Mouse (Mus musculus) skeletal muscle tissue, adult 2 months (tissue): ENCODE results near the gene Ahnak2.

Experiments
- DNase-seq: peaks from one replicate; pipeline ENCODE4 v3.0.0-alpha.2; 2012; ENCODE audit warnings: low read depth, low spot score

Ahnak2 gene

DNA sequence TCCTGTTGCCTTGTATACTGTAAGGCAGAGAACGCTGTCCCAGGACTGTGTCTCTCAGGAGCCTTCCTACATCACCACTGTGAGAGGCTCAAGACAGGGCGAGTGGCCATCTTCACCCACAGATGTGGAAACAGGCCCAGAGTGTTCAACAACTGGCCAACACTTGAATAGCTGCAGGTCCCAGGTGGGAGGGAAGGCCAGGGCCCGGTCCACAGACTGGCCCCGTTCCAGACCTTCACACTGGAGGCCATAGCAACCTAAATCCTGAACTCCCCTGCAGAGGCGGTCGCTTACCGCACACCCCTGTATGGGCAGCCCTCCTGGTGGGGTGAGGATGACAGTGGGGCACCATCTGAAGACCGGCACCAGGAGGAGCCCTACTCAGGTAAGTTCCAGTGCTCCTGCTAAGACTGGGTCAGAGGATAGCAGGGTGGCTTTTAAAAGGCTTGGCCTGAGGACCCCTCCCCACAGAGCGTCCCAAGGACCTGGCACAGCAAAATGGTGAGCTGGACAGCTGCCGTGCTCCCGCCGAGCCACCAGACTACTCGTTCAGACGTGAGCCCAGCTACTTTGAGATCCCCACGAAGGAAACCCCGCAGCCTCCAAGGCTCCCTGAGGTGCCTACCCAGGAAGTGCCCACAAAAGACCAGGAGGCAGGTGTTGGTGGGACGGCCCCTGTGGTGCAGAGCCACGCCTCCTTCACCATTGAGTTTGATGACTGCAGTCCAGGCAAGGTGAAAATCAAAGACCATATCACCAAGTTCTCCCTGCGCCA is 67.4 kb downstream of the Ahnak2 start:
- DNase-seq: no peak

DNA sequence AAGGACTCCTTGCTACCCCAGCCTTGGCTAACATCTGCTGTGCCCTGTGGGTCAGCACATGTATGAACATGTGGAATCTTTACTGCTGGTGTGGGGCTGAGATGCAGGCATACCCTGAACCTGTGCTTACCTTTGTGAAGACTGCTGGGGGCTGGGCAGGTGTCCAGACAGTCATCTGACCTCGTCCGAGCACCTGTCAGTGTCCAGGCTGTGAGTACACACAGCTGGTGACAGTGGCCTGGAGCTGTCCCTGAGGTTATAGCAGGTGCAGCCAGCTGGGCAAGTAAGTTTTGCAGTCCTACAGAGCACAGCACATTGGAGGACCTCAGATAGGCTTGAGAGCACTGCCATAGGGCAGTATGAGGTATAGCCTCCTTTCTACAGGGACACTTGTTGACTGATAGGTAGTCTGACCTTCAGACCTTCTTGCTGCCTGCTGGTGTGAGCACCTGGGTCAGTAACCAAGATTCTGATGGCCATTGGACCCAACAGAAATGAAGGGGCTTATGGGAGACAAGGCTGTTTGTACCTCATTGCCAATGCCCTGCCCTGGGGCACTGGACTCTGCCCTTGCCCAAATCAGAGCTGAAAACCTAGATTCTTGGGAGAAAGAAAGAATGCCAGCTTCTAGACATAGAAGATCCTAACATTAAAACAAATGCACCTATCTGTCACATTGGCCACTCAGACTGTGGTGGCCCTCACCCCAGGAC is 68.2 kb downstream of the Ahnak2 start:
- DNase-seq: no peak

- DNase-seq: no peak
Measured at GRCm38 (mm10) chr12:112732591-112732990, 69.9 kb downstream of the Ahnak2 start.

GRCm38 (mm10) chr12:112730808-112731207 is 71.6 kb downstream of the Ahnak2 start:
- DNase-seq: no peak

DNA sequence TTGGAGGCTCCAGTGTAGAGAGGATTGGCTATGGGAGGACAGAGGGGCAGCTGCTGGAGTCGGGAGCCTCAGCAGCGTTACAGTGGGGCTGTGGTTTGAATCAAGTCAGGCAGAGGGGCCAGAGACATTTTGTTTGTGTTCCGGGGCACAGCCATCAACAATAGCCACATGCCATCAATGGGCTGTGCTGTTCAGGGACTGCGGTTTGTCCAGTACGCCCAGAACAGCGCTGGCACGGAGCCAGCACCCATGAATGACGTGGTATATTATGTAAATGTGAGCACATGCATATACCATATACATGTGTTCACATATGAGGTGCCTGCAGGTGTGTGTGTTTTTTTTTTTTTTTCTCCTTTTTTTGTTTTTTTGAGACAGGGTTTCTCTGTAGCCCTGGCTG is 74.7 kb downstream of the Ahnak2 start:
- no peak for DNase-seq

GRCm38 (mm10) chr12:112724077-112724805 is 78.2 kb downstream of the Ahnak2 start:
- DNase-seq: no peak

DNA sequence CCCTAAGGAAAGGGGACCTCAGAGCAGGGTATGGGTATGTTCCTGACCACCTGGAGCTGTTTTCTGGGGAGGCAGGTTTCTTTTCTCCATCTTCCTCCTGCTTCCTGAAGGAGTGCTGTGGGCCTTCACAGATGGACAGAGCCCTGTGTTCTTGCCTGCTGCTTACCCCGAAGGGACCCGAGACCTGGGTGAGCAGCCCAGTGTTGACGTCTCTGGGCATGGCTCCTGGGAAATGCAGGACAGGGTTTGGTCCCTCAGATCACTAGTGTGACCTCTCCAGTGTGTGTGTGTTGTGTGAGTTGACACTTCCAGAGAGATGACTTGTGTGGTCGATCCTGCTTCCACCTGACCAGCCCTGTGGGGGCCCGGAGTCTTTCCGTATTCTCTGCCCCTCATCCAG is 79.0 kb downstream of the Ahnak2 start:
- no peak for DNase-seq

DNA sequence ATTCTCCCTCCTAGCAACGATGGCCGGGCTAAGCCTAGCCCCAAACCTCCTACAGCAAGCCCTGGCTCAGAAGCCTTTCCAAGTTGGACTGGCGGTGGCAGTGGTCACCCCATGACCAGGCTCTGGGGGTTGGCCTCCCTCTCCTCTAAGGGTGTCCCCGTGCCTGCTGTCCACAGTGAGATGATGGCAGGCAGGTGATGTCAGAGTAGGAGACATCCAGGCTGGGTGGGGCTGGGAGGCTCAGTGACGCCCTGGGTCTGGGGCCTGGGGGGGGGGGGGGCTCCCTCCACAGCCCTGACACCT is 79.5 kb downstream of the Ahnak2 start:
- DNase-seq: no peak

GRCm38 (mm10) chr12:112722240-112723027 is 80.0 kb downstream of the Ahnak2 start:
- no peak for DNase-seq
